Mouse (Mus musculus) granulocyte monocyte progenitor cell, adult 5-6 weeks (primary cell): ENCODE data around the gene a. TPM values are rescaled to one million over a fixed set of nuclear protein-coding genes. Genes with fewer than 3 reads are reported as not detected.
A peak's percentile ranks its signal among the peaks of the same experiment; 100 is the strongest.

Experiments used
- ATAC-seq: replicated peaks from 2 replicates; pipeline ENCODE4 v1.8.0; 2016; ENCODE audit warnings: mild to moderate bottlenecking, moderate TSS enrichment, inconsistent platforms; ENCODE audit not compliant: poor library complexity, severe bottlenecking
- total RNA-seq, 2 experiments: library from RNA; stranded (forward) in 1 of 2; stranded (reverse) in 1 of 2; fragments of 200-712, 200-1000 nt in 1 of 2; fragments of >200 nt in 1 of 2; fragmentation: Nextera tagmentation in 1 of 2; gene quantifications; 2 replicates each; pipeline ENCODE4 v1.2.3; 2014 to 2017

a gene
- total RNA-seq (2014; fragmentation: Nextera tagmentation): not detected in 2 replicates
- total RNA-seq (2017): not detected in 2 replicates

GRCm38 (mm10) chr2:154790656-154791483 lies at the start of gene a, which contains the start of gene Raly:
TSS of gene a (plus strand) at chr2:154791402.
TSS of gene Raly (plus strand) at chr2:154791096.
- ATAC-seq: peak; percentile 88

DNA sequence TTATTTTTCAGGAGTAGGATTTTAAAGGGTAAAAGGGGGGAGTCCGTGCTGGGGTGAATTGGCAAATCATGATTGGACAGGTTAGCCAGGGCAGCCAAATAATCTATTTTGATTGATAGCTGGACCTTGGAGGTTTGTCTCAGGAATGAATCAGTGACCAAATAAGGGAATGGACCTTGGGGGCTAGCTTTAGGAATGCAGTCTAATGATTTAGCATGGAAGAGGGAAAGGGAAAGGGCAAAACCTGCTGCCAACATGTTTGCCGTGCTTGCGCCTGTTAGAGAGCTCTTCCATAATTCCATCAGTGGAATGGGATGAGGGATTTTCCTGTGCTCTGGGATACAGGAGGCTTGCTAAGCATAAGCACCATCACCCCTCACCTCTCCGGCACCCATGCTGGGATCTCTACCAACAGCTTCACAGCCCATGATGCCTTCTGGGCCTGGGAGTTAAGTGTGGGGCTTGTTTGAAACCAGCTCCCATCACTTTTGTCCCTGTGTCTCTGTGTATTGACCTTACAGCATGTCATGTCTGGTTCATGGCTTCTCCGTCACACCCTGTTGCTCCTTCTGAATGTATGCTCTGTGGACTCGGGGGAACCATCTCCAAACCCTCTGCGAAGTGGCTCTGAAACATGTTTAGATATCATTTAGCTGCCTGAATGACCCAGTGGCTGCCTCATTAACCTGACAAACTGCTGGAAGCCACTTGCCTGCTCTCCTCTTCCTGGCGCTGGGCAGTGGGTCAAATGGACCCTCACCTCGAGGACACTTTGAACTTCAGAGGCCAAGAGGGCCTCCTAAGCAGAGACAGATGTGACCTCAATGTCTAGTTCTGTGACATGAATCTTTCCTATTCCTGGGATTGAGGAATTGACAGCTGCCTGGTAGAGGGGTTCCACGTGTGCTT lies 48.0 kb upstream of the a start:
- no peak for ATAC-seq

GRCm38 (mm10) chr2:154743915-154744314 lies 47.3 kb upstream of the a start:
- no peak for ATAC-seq

GRCm38 (mm10) chr2:154748383-154748782 lies 42.8 kb upstream of the a start:
- ATAC-seq: no peak

- ATAC-seq: no peak
Measured at GRCm38 (mm10) chr2:154749046-154750036, 41.9 kb upstream of the a start.

DNA sequence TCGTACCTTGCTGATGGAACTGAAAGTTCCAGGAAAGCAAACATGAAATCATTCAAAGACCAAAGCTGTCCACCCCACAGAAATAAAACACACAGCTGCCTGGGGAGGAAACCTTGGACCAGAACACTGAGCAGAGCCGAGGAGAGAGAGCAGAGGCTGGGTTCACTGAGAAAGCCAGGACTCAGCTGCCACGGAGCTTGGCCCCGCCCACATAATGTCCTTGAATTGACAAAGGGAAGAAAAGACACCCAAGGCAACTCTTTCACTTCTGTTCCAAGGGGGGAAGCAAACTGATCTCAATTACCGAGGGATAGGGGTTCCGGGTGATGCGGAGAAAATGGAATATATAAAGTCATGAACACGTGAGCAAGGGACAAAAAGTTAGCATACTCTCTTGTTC lies 39.3 kb upstream of the a start:
- peak; percentile 78 for ATAC-seq

DNA sequence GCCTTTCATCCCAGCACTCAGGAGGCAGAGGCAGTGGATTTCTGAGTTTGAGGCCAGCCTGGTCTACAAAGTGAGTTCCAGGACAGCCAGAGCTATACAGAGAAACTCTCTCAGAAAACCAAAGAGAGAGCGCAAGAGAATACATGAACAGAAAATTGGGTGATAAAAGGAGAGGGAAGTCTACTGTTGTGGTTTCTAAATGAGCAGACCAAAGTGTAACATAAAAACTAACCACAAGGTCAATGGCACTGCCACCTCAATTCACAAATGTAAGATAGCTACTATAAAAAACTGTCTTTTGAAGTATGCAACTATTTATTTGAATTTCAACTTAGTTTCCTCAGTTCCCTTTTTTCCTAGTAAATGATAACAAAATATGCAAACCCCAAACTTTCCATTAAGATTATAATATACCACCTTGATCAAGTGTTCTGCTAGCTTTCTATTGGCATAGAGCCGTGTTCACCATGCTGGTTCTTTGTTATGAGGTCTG lies 37.1 kb upstream of the a start:
- no peak for ATAC-seq

GRCm38 (mm10) chr2:154755791-154756190 lies 35.4 kb upstream of the a start:
- ATAC-seq: peak; percentile 42

- no peak for ATAC-seq
Measured at GRCm38 (mm10) chr2:154757691-154758090, 33.5 kb upstream of the a start.

DNA sequence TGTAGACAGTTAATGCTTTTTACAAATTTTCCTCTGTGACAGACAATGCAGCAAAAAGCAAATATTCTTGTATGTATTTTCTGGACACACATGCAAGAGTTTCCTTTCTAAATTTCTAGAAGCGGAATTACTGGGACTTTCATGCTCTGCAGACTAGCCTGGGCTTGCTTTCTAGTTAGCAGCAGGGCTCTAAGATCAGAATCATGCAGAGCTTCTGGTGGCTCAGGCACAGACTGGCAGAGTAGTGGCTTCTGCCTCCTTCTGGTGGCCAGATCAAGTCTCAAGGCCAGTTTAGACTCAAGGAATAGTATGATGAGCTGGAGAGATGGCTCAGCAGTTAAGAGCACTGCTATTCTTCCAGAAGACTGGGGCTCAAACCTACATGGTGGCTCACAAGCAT lies 32.7 kb upstream of the a start:
- no peak for ATAC-seq

- ATAC-seq: no peak
Measured at GRCm38 (mm10) chr2:154763226-154763625, 28.0 kb upstream of the a start.

DNA sequence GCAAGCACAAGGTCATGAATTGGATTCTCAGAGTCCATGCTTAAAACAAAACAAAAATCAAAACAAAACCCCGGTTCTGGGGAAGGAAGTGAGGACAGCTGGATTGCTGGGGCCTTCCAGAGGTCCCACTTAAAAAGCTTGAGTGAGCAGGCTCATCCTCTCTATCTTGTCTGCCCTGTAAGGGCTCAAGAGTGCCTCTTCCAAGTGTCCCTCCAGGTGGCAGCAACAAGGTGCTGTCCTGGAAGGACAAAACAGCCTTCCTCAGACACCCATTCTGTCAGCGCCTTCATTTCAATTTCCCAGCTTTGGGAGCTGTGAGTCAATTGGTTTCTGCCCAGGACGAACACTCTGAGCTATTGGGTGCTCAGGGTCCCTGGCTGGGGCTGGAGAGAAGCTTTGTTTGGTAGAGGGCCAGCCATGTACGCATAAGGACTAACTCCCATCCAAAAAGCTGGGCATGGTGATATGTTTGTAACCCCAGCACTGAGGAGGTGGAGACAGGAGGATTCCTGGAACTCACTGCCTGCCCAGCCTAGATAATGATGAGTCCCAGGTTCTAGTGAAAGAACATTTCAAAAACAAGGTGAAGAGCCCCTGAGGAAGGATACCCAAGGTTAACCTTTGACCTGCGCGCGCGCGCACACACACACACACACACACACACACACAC lies 26.2 kb upstream of the a start:
- no peak for ATAC-seq

DNA sequence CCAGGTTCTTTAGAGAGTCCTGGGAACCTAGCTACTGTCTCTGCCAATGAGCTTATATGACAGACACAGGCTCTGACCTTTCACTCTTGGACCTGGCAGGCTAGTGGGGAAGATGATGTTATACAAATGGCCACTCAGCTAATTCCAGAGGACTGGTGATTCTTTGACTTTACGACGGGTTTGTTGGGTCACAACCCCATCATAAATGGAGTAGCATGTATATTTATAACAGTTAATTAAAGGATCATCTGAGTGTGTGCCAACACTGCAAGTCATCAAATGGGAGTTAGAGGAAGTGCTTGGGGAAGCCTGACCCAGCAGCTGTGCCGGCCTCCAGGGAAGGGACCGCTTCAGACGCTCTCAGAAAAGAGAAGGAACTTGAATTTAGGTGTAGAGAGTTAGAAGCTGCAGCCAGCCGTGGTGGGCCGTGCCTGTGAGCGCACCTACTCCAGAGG lies 25.6 kb upstream of the a start:
- ATAC-seq: peak; percentile 93

DNA sequence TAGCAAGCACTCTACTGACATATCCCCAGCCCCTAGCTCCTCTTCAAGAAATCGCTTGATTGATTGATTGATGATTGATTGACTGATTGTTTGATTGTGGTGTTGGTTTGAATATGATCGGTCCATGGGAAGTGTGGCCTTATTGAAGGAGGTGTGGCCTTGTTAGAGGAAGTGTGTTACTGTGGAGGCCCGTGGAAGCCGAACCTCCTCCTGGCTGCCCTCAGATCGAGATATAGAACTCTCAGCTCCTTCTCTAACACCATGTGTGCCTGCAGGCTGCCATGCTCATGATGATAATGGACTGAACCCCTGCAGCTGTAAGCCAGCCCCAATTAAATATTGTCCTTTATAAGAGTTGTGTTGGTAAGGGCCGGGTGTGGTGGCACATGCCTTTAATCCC lies 24.2 kb upstream of the a start:
- ATAC-seq: no peak

DNA sequence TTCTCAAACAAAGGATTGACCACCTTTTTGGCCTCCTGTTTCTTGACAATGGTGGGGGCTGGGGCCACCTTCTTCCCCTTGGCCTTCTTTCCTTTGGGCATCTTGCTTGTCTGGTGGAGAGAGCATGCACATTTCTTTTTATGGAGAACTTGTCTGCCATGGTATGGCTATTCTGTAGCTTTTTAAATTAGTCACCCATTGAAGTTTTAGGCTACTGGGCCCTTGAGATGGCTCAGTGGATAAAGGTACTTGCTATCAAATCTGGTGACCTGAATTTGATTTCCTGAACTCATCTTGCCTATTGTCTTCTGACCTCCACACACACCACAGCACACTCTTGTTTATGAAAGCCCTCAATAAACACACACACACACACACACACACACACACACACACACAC lies 21.3 kb upstream of the a start, which contains the start of gene Gm14214:
TSS of gene Gm14214 (minus strand) at position 101 of the 400 bp plus-strand sequence.
- no peak for ATAC-seq

DNA sequence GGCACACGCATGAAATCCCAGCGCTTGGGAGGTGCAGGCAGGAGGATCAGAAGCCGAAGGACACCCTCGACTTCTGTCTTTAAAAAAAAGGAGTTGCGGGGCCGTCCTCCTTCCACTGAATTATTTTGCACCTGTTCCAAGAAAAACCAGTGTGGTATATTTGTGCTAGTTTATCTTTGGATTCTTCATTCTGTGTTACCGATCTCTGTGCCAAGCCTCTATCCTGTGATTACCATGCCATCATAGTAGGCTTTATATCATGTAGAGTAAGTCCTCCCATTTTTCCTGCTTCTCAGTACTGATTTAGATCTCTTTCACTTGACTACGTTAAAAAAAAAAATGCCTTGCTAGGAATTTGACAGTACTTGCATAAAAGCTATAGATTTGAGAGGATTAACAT lies 19.6 kb upstream of the a start:
- ATAC-seq: no peak

- ATAC-seq: peak; percentile 69
Measured at GRCm38 (mm10) chr2:154774032-154774431, 17.2 kb upstream of the a start.

GRCm38 (mm10) chr2:154776496-154776895 lies 14.7 kb upstream of the a start:
- ATAC-seq: no peak

GRCm38 (mm10) chr2:154779648-154780047 lies 11.6 kb upstream of the a start:
- no peak for ATAC-seq
